Mouse (Mus musculus) midbrain, embryonic 14.5 days (tissue): ENCODE measurements at regions not wholly inside any gene's neighbourhood (a gene's known extent, or its start where the extent isn't known, plus 50 kb on each side); places are given as distances from the start of the nearest gene placed in this dataset.

ENCODE experiments used
- ATAC-seq: fragments of 200-750 bp; cut with Nextera tagmentation; 2 replicates; pipeline ENCODE4 v1.8.0; 2017; ENCODE audit warnings: moderate number of reproducible peaks, moderate library complexity; ENCODE audit not compliant: low FRiP score, low TSS enrichment
- DNase-seq: peaks from one replicate; pipeline ENCODE4 v3.0.0-alpha.2; 2015
- H3K27ac ChIP-seq: fragments of 300-500 bp; sonication (generic); replicated peaks from 2 replicates; pipeline ENCODE4 v1.5.1; 2014; ENCODE audit warnings: mild to moderate bottlenecking, low read depth, low read length, moderate library complexity
- H3K27me3 ChIP-seq: fragments of 300-500 bp; sonication (generic); 2 replicates; pipeline ENCODE4 v1.6.1; 2014; ENCODE audit warnings: low read length, control low read depth, mixed read lengths; ENCODE audit not compliant: control insufficient read depth, insufficient read depth
- H3K36me3 ChIP-seq: fragments of 300-500 bp; sonication (generic); 2 replicates; pipeline ENCODE4 v1.6.1; 2014; ENCODE audit warnings: low read length, control low read depth; ENCODE audit not compliant: control insufficient read depth, insufficient read depth
- H3K4me1 ChIP-seq: fragments of 300-500 bp; sonication (generic); 2 replicates; pipeline ENCODE4 v1.6.1; 2014; ENCODE audit warnings: mild to moderate bottlenecking, antibody characterized with exemption, low read length, control low read depth; ENCODE audit not compliant: control insufficient read depth, insufficient read depth
- H3K4me2 ChIP-seq: fragments of 300-500 bp; sonication (generic); 2 replicates; pipeline ENCODE4 v1.6.1; 2014; ENCODE audit warnings: mild to moderate bottlenecking, low read length, moderate library complexity
- H3K4me3 ChIP-seq: fragments of 300-500 bp; sonication (generic); replicated peaks from 2 replicates; pipeline ENCODE4 v1.5.1; 2014; ENCODE audit warnings: low read depth, low read length
- H3K9ac ChIP-seq: fragments of 300-500 bp; sonication (generic); replicated peaks from 2 replicates; pipeline ENCODE4 v1.6.1; 2014; ENCODE audit warnings: mild to moderate bottlenecking, low read length, moderate library complexity
- H3K9me3 ChIP-seq: fragments of 300-500 bp; sonication (generic); 2 replicates; pipeline ENCODE4 v1.6.1; 2016; ENCODE audit warnings: low read length, control low read depth, mixed read lengths; ENCODE audit not compliant: control insufficient read depth
- WGBS: fragments of 180-500 bp; shearing (Covaris S2); extraction: QIAGEN DNeasy Blood & Tissue Kit; methylation state at CpG from one replicate; pipeline ENCODE4 v1.1.7; 2014; 5-methylcytosine and 5-hydroxymethylcytosine counted together

DNA sequence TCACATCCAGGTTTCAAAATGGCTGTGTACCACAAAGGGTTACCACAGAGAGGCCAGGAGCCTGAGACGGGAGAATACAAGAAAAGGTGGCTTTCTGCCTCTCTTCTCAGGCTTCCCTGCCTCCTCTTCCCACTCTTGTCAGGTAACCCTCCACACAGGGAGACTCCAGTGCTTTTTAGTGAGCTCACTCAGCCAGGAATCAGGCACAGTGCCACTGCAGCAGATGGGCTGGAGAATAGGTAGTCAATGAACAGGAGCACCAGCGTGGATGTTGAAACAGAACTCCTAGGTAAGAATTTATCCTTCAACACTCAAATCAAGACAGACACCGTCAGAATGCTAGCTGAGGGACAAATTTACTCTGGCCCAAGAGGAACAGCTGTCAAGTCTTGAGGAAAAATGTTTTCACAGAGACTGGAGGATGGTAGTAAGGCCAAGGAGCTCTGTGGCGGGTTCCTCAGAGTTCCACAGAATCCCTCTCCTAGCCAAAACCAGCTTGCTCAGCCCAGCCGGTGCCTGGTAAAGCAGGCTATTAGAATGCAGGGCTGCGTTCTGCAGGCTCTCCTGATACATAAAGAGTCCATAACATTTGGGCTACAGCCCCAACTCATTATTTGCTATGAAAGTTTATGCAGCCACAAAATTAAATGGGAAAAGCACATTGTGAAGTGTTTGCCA lies 117.0 kb upstream of the Gm10306 start:
- Histone ChIP-seq H3K9me3 (no peaks in the 10 kb centered on the region), H3K36me3 (no peaks in the 10 kb centered on the region), H3K4me1 (no peaks in the 10 kb centered on the region), H3K9ac (no peak overlapping the region), H3K27ac (no peak overlapping the region), H3K27me3 (no peaks in the 10 kb centered on the region), H3K4me2 (no peak overlapping the region), H3K4me3 (no peak overlapping the region)
- 84% methylated on average over 6 of the region's 6 CpGs for WGBS
- DNase-seq (no peak), ATAC-seq (no peak)

DNA sequence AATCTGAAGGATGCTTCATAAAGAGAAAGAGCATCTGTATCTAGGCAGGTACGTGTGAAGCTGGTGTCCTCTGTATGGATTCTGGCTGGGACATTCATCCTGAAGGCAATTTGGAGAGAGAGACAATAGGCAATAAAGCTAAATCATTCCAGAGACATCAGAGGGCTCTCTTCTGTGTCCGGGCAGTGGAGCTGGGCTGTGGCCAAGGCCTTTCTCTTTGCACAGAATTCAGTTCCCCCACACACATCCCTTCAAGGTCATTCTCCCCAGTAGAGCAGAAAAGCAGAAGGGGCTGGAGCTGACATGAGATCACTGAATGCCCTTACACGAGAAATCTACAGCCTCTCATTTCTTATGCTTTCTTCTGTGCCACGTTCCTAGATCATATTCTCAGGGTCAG lies 109.7 kb upstream of the Gm10306 start:
- no peak overlapping the region for H3K9ac ChIP-seq
- ATAC-seq (no peak), DNase-seq (no peak)
- H3K4me3 ChIP-seq = no peak overlapping the region
- no peaks in the 10 kb centered on the region for H3K4me1 ChIP-seq
- 78% methylated on average over 4 of the region's 4 CpGs for WGBS
- no peak overlapping the region for H3K27ac ChIP-seq
- no peaks in the 10 kb centered on the region for H3K27me3 ChIP-seq
- no peak overlapping the region for H3K4me2 ChIP-seq
- H3K36me3 ChIP-seq = no peaks in the 10 kb centered on the region
- no peaks in the 10 kb centered on the region for H3K9me3 ChIP-seq
